Mouse (Mus musculus): ENCODE measurements around the gene Upk1a. TPM values are rescaled to one million over a fixed set of nuclear protein-coding genes. Genes with fewer than 3 reads are reported as not detected.

Gene Upk1a
- polyA plus RNA-seq, 1 experiment: 0.59 TPM

GRCm38 (mm10) chr7:30625530-30626384, 13.1 kb upstream of the Upk1a start, which contains the start of gene Cox6b1:
Gene Cox6b1 (minus strand): TSS chr7:30626151.
- H3K4me2 ChIP-seq (ENCODE audit: low read depth): peak within 1 kb of the TSS; percentile 82
- peaks cover 12% of the 10 kb centered on the region for H3K36me3 ChIP-seq (ENCODE audit: control insufficient read depth, insufficient read depth)
- peak within 1 kb of the TSS; percentile 14 for H3ac ChIP-seq (ENCODE audit: control insufficient read depth, insufficient read length)
- peak within 1 kb of the TSS; percentile 79 for H3K4me3 ChIP-seq
- TF ChIP-seq POLR2AphosphoS2 (IDR thresholded peaks at IDR 0.05; ENCODE audit: insufficient read length, low read depth): peak; percentile 66
- TF ChIP-seq MAX (IDR thresholded peaks at IDR 0.05; ENCODE audit: low read depth): no peak
- no peak for TF ChIP-seq TCF3 (IDR thresholded peaks at IDR 0.05; ENCODE audit: insufficient read length, low read depth)
- no peak for TF ChIP-seq MYOG (IDR thresholded peaks at IDR 0.05; ENCODE audit: control insufficient read depth in 1 of 3, insufficient read depth in 1 of 3, insufficient read length in 2 of 3, low read depth in 2 of 3)
- TF ChIP-seq POLR2A (IDR thresholded peaks at IDR 0.05; ENCODE audit: insufficient read length, low read depth): peak; percentile 69
- H3K27me3 ChIP-seq (ENCODE audit: control insufficient read depth, insufficient read depth, insufficient read length): peaks cover 23% of the 10 kb centered on the region
- H3K79me2 ChIP-seq (ENCODE audit: control insufficient read depth, insufficient read depth): peaks cover 40% of the 10 kb centered on the region

DNA sequence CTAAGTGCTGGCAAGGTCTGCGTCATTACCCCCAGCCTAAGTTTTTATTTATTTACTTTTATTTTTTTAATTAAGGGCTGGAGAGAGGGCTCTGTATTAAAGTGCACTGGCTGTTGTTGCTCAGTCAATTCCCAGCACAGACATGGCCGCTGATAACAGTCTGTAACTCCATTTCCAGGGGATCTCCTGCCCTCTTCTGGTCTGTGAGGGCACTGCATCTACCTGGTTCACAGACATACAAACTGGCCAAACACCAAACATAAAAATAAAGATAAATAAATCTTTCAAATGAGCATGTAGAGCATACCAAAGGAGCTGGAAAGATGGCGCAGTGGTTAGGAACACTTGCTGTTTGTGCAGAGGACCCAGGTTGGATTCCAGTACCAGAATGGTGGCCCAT, 6.6 kb upstream of the Upk1a start:
- Histone ChIP-seq H3K36me3 (ENCODE audit: control insufficient read depth, insufficient read depth) (peaks cover 38% of the 10 kb centered on the region), H3K27me3 (ENCODE audit: control insufficient read depth, insufficient read depth, insufficient read length) (no peaks in the 10 kb centered on the region), H3K79me2 (ENCODE audit: control insufficient read depth, insufficient read depth) (peaks cover 28% of the 10 kb centered on the region), H3K4me2 (ENCODE audit: low read depth) (no peak overlapping the region), H3K4me3 (no peak overlapping the region), H3ac (ENCODE audit: control insufficient read depth, insufficient read length) (no peak overlapping the region)
- TF ChIP-seq TCF12 (IDR thresholded peaks at IDR 0.05; ENCODE audit: insufficient read depth, poor library complexity, severe bottlenecking) (no peak), SRF (IDR thresholded peaks at IDR 0.05; ENCODE audit: control insufficient read depth, insufficient read length, low read depth) (no peak), MYOD1 (IDR thresholded peaks at IDR 0.05; ENCODE audit: control insufficient read depth in 1 of 3, insufficient read length in 2 of 3, low read depth in 2 of 3) (no peak)

DNA sequence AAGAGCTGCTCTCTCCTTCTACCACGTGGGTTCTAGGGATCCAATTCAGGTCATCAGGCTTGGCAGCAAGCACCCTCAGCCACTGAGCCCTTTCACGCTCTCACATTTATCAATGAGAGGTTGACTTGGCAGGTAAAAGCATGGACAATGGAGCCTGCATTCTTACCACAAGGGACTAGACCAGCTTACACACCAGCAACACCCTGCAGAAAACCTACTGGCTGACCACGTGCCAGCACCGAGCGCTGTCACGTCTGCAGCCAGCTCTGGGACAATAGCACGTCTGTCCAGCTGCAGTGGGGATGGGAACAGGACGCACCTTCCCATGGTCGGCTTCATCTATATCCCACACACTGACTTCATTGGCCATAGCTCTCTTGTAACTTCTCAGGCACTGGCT, 6.0 kb upstream of the Upk1a start:
- H3K4me2 ChIP-seq (ENCODE audit: low read depth): no peak overlapping the region
- peaks cover 22% of the 10 kb centered on the region for H3K79me2 ChIP-seq (ENCODE audit: control insufficient read depth, insufficient read depth)
- TF ChIP-seq SRF (IDR thresholded peaks at IDR 0.05; ENCODE audit: control insufficient read depth, insufficient read length, low read depth) (no peak), POLR2AphosphoS2 (IDR thresholded peaks at IDR 0.05; ENCODE audit: insufficient read length, low read depth) (no peak), REST (IDR thresholded peaks at IDR 0.05; ENCODE audit: insufficient read depth, insufficient read length) (no peak), E2F4 (IDR thresholded peaks at IDR 0.05; ENCODE audit: insufficient read depth) (no peak), POLR2A (IDR thresholded peaks at IDR 0.05; ENCODE audit: insufficient read length, low read depth) (no peak), USF1 (IDR thresholded peaks at IDR 0.05; ENCODE audit: low read depth) (no peak), CEBPB (IDR thresholded peaks at IDR 0.05; ENCODE audit: insufficient read depth, poor library complexity, severe bottlenecking) (no peak)
- H3K36me3 ChIP-seq (ENCODE audit: control insufficient read depth, insufficient read depth): peaks cover 37% of the 10 kb centered on the region
- H3K27me3 ChIP-seq (ENCODE audit: control insufficient read depth, insufficient read depth, insufficient read length): no peaks in the 10 kb centered on the region
- no peak overlapping the region for H3K4me3 ChIP-seq
- no peak overlapping the region for H3ac ChIP-seq (ENCODE audit: control insufficient read depth, insufficient read length)

DNA sequence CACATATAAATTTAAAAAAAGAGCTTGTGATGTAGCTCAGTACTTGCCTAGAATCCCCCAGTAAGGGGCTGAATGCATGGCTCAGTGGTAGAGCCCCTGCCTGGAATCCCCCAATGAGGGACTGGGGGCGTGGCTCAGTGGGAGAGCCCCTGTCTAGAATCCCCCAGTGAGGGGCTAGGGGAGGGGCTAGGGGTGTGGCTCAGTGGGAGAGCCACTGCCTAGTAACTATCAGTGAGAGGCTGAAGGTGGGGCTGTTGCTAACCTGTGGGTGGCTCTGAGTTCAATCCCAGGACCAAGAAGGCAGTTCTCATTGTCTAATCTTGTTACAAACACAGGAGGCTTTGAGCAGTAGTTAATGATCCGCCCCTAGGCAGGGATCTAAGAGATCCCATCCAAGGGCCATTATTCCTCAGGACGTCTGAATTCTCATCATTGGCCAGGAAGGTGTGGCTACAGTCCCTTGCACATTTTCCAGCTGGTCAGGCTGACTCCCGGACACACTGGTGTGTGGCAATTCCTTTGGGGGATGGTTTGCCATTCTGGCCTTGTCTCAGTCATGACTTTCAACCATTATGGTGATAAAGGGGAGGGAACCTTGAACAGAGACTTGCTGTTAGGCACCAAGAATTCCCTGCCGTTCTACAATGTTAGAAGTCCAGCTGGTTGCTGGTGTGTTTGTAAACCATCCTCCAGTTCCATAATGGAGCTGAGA, 2.6 kb upstream of the Upk1a start:
- peaks cover 4% of the 10 kb centered on the region for H3K79me2 ChIP-seq (ENCODE audit: control insufficient read depth, insufficient read depth)
- TF ChIP-seq TCF3 (IDR thresholded peaks at IDR 0.05; ENCODE audit: insufficient read length, low read depth): no peak
- no peak for TF ChIP-seq POLR2AphosphoS2 (IDR thresholded peaks at IDR 0.05; ENCODE audit: insufficient read length, low read depth)
- TF ChIP-seq POLR2A (IDR thresholded peaks at IDR 0.05; ENCODE audit: insufficient read length, low read depth): no peak
- peaks cover 23% of the 10 kb centered on the region for H3K36me3 ChIP-seq (ENCODE audit: control insufficient read depth, insufficient read depth)
- H3ac ChIP-seq (ENCODE audit: control insufficient read depth, insufficient read length): no peak overlapping the region
- no peak overlapping the region for H3K4me3 ChIP-seq
- H3K4me2 ChIP-seq (ENCODE audit: low read depth): no peak overlapping the region
- no peaks in the 10 kb centered on the region for H3K27me3 ChIP-seq (ENCODE audit: control insufficient read depth, insufficient read depth, insufficient read length)

- no peak overlapping the region for H3K4me3 ChIP-seq
- peaks cover 2% of the 10 kb centered on the region for H3K79me2 ChIP-seq (ENCODE audit: control insufficient read depth, insufficient read depth)
- H3K27me3 ChIP-seq (ENCODE audit: control insufficient read depth, insufficient read depth, insufficient read length): no peaks in the 10 kb centered on the region
- no peak overlapping the region for H3K4me2 ChIP-seq (ENCODE audit: low read depth)
- TF ChIP-seq SRF (IDR thresholded peaks at IDR 0.05; ENCODE audit: control insufficient read depth, insufficient read length, low read depth) (no peak), POLR2AphosphoS2 (IDR thresholded peaks at IDR 0.05; ENCODE audit: insufficient read length, low read depth) (no peak), POLR2A (IDR thresholded peaks at IDR 0.05; ENCODE audit: insufficient read length, low read depth) (no peak), REST (IDR thresholded peaks at IDR 0.05; ENCODE audit: insufficient read depth, insufficient read length) (no peak), MAX (IDR thresholded peaks at IDR 0.05; ENCODE audit: low read depth) (no peak), E2F4 (IDR thresholded peaks at IDR 0.05; ENCODE audit: insufficient read depth) (no peak), TCF3 (IDR thresholded peaks at IDR 0.05; ENCODE audit: insufficient read length, low read depth) (no peak), USF1 (IDR thresholded peaks at IDR 0.05; ENCODE audit: low read depth) (no peak), MYOD1 (IDR thresholded peaks at IDR 0.05; ENCODE audit: control insufficient read depth in 1 of 3, insufficient read length in 2 of 3, low read depth in 2 of 3) (no peak), MYOG (IDR thresholded peaks at IDR 0.05; ENCODE audit: control insufficient read depth in 1 of 3, insufficient read depth in 1 of 3, insufficient read length in 2 of 3, low read depth in 2 of 3) (no peak), TCF12 (IDR thresholded peaks at IDR 0.05; ENCODE audit: insufficient read depth, poor library complexity, severe bottlenecking) (no peak), CEBPB (IDR thresholded peaks at IDR 0.05; ENCODE audit: insufficient read depth, poor library complexity, severe bottlenecking) (no peak)
- H3ac ChIP-seq (ENCODE audit: control insufficient read depth, insufficient read length): no peak overlapping the region
- H3K36me3 ChIP-seq (ENCODE audit: control insufficient read depth, insufficient read depth): peaks cover 21% of the 10 kb centered on the region
These were observed 1.8 kb upstream of the Upk1a start for GRCm38 (mm10) chr7:30614454-30614853.

Data from myocyte (in vitro differentiated cells).